Mouse (Mus musculus) hindbrain, embryonic 14.5 days (tissue): ENCODE data around the gene Tgfb3. TPM values are rescaled to one million over a fixed set of nuclear protein-coding genes. Genes with fewer than 3 reads are reported as not detected.
A peak's percentile ranks its signal among the peaks of the same experiment; 100 is the strongest.

Source experiments
- ATAC-seq: fragments of 200-750 bp; cut with Nextera tagmentation; 2 replicates; pipeline ENCODE4 v1.8.0; 2017; ENCODE audit warnings: moderate number of reproducible peaks, mild to moderate bottlenecking, moderate TSS enrichment, moderate library complexity; ENCODE audit not compliant: low FRiP score
- DNase-seq: peaks from one replicate; pipeline ENCODE4 v3.0.0-alpha.2; 2015; ENCODE audit warnings: low spot score
- H3K27ac ChIP-seq: fragments of 300-500 bp; sonication (generic); 2 replicates; pipeline ENCODE4 v1.5.1; 2014; ENCODE audit warnings: mild to moderate bottlenecking, moderate library complexity
- H3K27me3 ChIP-seq: fragments of 300-500 bp; sonication (generic); 2 replicates; pipeline ENCODE4 v1.6.1; 2014; ENCODE audit warnings: mild to moderate bottlenecking, low read length, mixed read lengths; ENCODE audit not compliant: control insufficient read depth, insufficient read depth
- H3K36me3 ChIP-seq: fragments of 300-500 bp; sonication (generic); replicated peaks from 2 replicates; pipeline ENCODE4 v1.6.1; 2014; ENCODE audit not compliant: control insufficient read depth, insufficient read depth
- H3K4me1 ChIP-seq: fragments of 300-500 bp; sonication (generic); replicated peaks from 2 replicates; pipeline ENCODE4 v1.6.1; 2014; ENCODE audit warnings: antibody characterized with exemption, low read length, mixed read lengths; ENCODE audit not compliant: control insufficient read depth, insufficient read depth
- H3K4me2 ChIP-seq: fragments of 300-500 bp; sonication (generic); replicated peaks from 2 replicates; pipeline ENCODE4 v1.6.1; 2014; ENCODE audit warnings: mild to moderate bottlenecking, moderate library complexity
- H3K4me3 ChIP-seq: fragments of 300-500 bp; sonication (generic); replicated peaks from 2 replicates; pipeline ENCODE4 v1.5.1; 2014; ENCODE audit warnings: mild to moderate bottlenecking, low read length
- H3K9ac ChIP-seq: fragments of 300-500 bp; sonication (generic); 2 replicates; pipeline ENCODE4 v1.6.1; 2014
- H3K9me3 ChIP-seq: fragments of 300-500 bp; sonication (generic); 2 replicates; pipeline ENCODE4 v1.6.1; 2016; ENCODE audit warnings: low read length; ENCODE audit not compliant: control insufficient read depth
- WGBS: fragments of 180-500 bp; shearing (Covaris S2); extraction: QIAGEN DNeasy Blood & Tissue Kit; methylation state at CpG from one replicate; pipeline ENCODE4 v1.1.7; 2014; 5-methylcytosine and 5-hydroxymethylcytosine counted together
- polyA plus RNA-seq: library from polyadenylated mRNA; unstranded; fragments of >200 nt; fragmentation: Nextera tagmentation; extraction: Ambion mirVana; gene quantifications from 2 replicates; pipeline ENCODE4 v1.2.1, GENCODE M21; 2014

Gene Tgfb3
- polyA plus RNA-seq, 1 experiment from 2014 or later = 4.0 TPM

DNA sequence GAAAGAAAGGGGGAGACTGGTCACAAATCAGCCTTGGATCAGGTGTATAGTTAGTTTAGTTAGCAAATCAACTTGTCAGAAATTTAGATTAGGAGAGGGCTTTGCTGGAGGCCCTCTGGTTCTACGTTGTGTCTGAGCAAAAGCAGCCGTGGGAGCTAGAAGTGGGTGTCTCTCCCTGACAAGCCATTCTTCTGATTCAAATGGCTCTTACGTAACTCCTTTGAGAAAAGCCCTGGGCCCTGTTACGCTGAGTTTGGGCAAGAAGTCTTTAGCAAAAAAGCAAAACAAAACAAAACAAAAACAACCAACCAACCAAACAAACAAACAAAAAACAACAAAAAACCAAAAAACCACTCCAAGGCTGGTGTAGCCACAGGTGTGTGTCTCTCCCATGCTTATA is 11.9 kb upstream of the Tgfb3 start:
- Histone ChIP-seq H3K27ac (no peak overlapping the region), H3K36me3 (peaks cover 34% of the 10 kb centered on the region), H3K9ac (no peak overlapping the region), H3K27me3 (no peaks in the 10 kb centered on the region), H3K4me2 (no peak overlapping the region), H3K4me3 (no peak overlapping the region), H3K4me1 (no peaks in the 10 kb centered on the region; the same call in 1 of the 2 replicates), H3K9me3 (no peaks in the 10 kb centered on the region)
- 64% methylated on average over 4 of the region's 4 CpGs for WGBS
- DNase-seq (no peak), ATAC-seq (no peak)

DNA sequence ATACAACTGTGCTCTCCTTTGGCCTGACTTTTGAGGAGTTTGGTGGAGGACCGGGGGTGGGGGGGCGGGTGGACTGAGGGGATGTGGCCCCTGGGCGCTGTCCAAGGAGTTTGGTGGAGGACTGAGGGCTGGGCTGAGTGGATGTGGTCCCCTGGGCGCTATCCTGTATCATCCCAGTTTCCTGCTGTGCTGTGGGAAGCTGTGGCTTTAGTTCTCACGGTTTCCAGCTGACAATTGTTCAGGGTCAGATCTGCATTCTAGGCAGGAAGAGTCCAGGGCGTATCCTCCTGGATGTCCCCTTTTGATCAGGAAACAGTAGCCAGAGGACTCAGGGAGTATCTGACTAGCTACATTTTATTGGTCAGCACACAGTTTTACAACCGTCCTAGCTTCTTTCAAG is 9.2 kb upstream of the Tgfb3 start:
- no peak overlapping the region for H3K4me2 ChIP-seq
- H3K4me3 ChIP-seq = no peak overlapping the region
- H3K9me3 ChIP-seq = no peaks in the 10 kb centered on the region
- 67% methylated on average over 7 of the region's 7 CpGs for WGBS
- DNase-seq (no peak), ATAC-seq (no peak)
- no peaks in the 10 kb centered on the region for H3K27me3 ChIP-seq
- peaks cover 4% of the 10 kb centered on the region for H3K4me1 ChIP-seq
- no peak overlapping the region for H3K9ac ChIP-seq
- peaks cover 30% of the 10 kb centered on the region for H3K36me3 ChIP-seq
- no peak overlapping the region for H3K27ac ChIP-seq

GRCm38 (mm10) chr12:86086550-86086949 is 7.7 kb upstream of the Tgfb3 start:
- peaks cover 26% of the 10 kb centered on the region; the same call in 1 of the 2 replicates for H3K36me3 ChIP-seq
- H3K4me3 ChIP-seq = no peak overlapping the region
- ATAC-seq (no peak), DNase-seq (no peak)
- no peak overlapping the region for H3K4me2 ChIP-seq
- H3K27me3 ChIP-seq = no peaks in the 10 kb centered on the region
- no peak overlapping the region for H3K9ac ChIP-seq
- WGBS = 87% methylated on average over 8 of the region's 8 CpGs
- H3K27ac ChIP-seq = no peak overlapping the region
- no peaks in the 10 kb centered on the region for H3K9me3 ChIP-seq
- H3K4me1 ChIP-seq = peaks cover 7% of the 10 kb centered on the region; the same call in 1 of the 2 replicates

DNA sequence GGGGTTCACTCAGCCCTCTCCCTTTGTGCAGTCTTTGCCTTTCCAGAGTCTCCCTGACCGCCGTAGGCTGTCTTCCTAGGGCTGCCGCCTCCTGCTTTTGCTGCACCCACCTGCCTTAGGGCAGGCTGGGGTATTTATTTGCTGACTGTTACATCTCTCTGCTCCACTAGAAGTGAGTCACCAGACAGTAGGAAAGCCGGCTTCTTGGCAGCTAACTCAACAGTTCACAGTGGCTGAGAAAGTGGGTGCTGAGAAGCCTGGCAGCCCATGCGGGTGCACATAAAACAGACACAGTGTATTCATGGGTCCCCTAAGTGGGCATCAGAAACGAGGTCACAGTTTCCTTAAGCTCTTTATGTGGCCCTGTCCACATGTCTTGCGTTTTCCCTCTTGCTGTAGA is 7.0 kb upstream of the Tgfb3 start:
- H3K4me1 ChIP-seq = peaks cover 7% of the 10 kb centered on the region; the same call in 1 of the 2 replicates
- H3K9me3 ChIP-seq = no peaks in the 10 kb centered on the region
- no peak for ATAC-seq
- no peak overlapping the region for H3K9ac ChIP-seq
- no peak overlapping the region for H3K4me2 ChIP-seq
- DNase-seq = no peak
- H3K36me3 ChIP-seq = peaks cover 26% of the 10 kb centered on the region; the same call in 1 of the 2 replicates
- H3K27me3 ChIP-seq = no peaks in the 10 kb centered on the region
- H3K27ac ChIP-seq = no peak overlapping the region
- no peak overlapping the region for H3K4me3 ChIP-seq
- WGBS = 90% methylated on average over 7 of the region's 7 CpGs

DNA sequence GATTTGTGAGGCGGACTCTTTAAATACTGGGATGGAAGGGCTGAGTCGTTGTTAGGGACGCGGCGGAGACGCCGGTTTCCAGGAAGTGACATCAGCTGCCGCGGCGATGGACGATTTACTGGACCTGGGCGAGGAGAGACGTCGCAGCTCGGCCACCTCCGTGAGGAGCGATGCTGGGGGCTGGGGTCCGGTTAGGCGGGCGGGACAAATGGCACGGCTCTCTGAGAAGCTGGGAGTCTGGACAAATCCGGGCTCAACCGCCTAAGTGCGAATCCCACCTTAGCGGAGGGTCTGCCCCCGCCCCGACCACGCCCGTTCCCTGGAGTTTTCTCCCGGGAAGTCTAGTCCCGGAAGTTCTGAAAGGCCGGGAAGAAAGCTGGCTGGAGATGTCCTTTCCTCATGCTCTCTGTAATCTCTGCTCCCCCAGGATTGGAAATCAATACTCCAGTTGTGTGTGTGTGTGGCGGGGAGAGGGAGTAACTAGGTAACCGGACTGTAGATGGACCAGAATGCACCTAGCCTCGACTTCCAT is 3.7 kb upstream of the Tgfb3 start, which contains the start of gene Ift43:
Gene Ift43, plus strand, starts transcription at position 61 of the 532 bp plus-strand sequence.
- DNase-seq (peak; percentile 90), ATAC-seq (peak; percentile 79)
- Histone ChIP-seq H3K9me3 (no peaks in the 10 kb centered on the region), H3K9ac (peak within 1 kb of the TSS; percentile 68), H3K4me3 (peak within 1 kb of the TSS; percentile 60), H3K27ac (peak within 1 kb of the TSS; percentile 48), H3K27me3 (no peaks in the 10 kb centered on the region), H3K4me1 (peaks cover 17% of the 10 kb centered on the region), H3K4me2 (peak within 1 kb of the TSS; percentile 83), H3K36me3 (0 out of 2 replicates have a peak, but pooled peaks cover 11% of the 10 kb centered on the region)
- WGBS = under 1% methylated on average over 35 of the region's 35 CpGs

- WGBS = 1% methylated on average over 31 of the region's 31 CpGs
- Histone ChIP-seq H3K4me2 (peak overlapping the region; percentile 96), H3K9ac (peak overlapping the region; percentile 63), H3K9me3 (no peaks in the 10 kb centered on the region), H3K27ac (peak overlapping the region; percentile 33; the same call in 1 of the 2 replicates), H3K36me3 (no peaks in the 10 kb centered on the region), H3K4me3 (peak overlapping the region; percentile 45), H3K27me3 (no peaks in the 10 kb centered on the region), H3K4me1 (peaks cover 34% of the 10 kb centered on the region)
- DNase-seq = peak; percentile 86
- peak; percentile 68 for ATAC-seq
Observed at GRCm38 (mm10) chr12:86079202-86079667, 394 bp upstream of the Tgfb3 start.

- Histone ChIP-seq H3K9me3 (no peaks in the 10 kb centered on the region), H3K4me3 (peak overlapping the region; percentile 45), H3K27ac (peak overlapping the region; percentile 33), H3K9ac (peak overlapping the region; percentile 63), H3K36me3 (no peaks in the 10 kb centered on the region), H3K27me3 (no peaks in the 10 kb centered on the region), H3K4me1 (peaks cover 31% of the 10 kb centered on the region), H3K4me2 (peak overlapping the region; percentile 96)
- no peak for DNase-seq
- 14% methylated on average over 9 of the region's 9 CpGs for WGBS
- ATAC-seq = no peak
Observed at GRCm38 (mm10) chr12:86078176-86078552, 677 bp downstream of the Tgfb3 start.

DNA sequence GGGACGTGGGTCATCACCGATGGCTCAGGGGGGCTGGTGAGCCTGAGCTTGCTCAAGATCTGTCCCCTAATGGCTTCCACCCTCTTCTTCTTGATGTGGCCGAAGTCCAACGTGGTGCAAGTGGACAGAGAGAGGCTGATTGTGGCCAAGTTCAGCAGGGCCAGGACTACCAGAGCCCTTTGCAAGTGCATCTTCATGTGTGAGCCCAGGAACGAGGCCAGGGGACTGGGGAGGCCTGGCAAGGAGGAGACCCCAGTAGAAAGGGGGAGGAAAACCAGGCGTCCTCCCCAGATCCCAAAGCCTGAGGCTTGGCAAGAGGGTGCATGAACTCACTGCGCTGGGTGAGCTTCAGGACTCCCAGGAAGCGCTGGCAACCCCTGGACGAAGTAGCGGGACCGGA is 1.1 kb downstream of the Tgfb3 start:
- DNase-seq (no peak), ATAC-seq (no peak)
- Histone ChIP-seq H3K4me2 (peak overlapping the region; percentile 96), H3K36me3 (no peaks in the 10 kb centered on the region), H3K27ac (no peak overlapping the region), H3K9ac (peak overlapping the region; percentile 63), H3K4me3 (peak overlapping the region; percentile 45), H3K27me3 (no peaks in the 10 kb centered on the region), H3K9me3 (no peaks in the 10 kb centered on the region), H3K4me1 (peaks cover 27% of the 10 kb centered on the region)
- 26% methylated on average over 11 of the region's 11 CpGs for WGBS

DNA sequence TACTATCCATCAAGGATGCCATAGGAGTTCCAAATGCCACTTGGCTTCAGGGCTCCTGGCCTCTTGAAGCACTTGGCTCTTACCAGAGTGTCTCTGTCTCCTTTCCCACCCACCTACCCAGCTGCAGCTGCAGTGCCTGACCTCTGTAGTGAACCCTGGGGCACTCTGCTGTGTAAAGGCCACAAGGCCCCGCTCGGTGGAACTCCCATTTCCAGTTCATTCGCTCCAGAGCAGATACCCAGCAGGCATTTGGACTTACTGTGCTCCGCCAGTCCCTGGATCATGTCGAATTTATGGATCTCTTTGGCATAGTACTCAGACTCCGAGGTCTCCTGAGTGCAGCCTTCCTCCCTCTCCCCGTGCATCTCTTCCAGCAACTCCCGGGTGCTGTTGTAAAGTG is 1.5 kb downstream of the Tgfb3 start:
- peaks cover 27% of the 10 kb centered on the region for H3K4me1 ChIP-seq
- H3K4me2 ChIP-seq = peak overlapping the region; percentile 96
- H3K27me3 ChIP-seq = no peaks in the 10 kb centered on the region
- 18% methylated on average over 8 of the region's 8 CpGs for WGBS
- ATAC-seq (no peak), DNase-seq (no peak)
- H3K4me3 ChIP-seq = peak overlapping the region; percentile 45; the same call in 1 of the 2 replicates
- no peaks in the 10 kb centered on the region for H3K9me3 ChIP-seq
- H3K36me3 ChIP-seq = no peaks in the 10 kb centered on the region
- H3K27ac ChIP-seq = no peak overlapping the region
- H3K9ac ChIP-seq = peak overlapping the region; percentile 63; the same call in 1 of the 2 replicates
